Mouse (Mus musculus) liver, embryonic 14.5 days (tissue): Measurements from ENCODE around the gene Mfsd2b. TPM values are rescaled to one million over a fixed set of nuclear protein-coding genes. Genes with fewer than 3 reads are reported as not detected.

ENCODE experiments used
- ATAC-seq: fragments of 200-750 bp; cut with Nextera tagmentation; 2 replicates; pipeline ENCODE4 v1.8.0; 2017; ENCODE audit warnings: moderate number of reproducible peaks, mild to moderate bottlenecking, moderate library complexity; ENCODE audit not compliant: insufficient read depth
- DNase-seq, 3 experiments: peaks; one replicate each; pipeline ENCODE4 v3.0.0-alpha.2; 2012 to 2013; ENCODE audit warnings: low read depth in 3 of 3, low spot score in 3 of 3
- H3K27ac ChIP-seq: fragments of 300-500 bp; sonication (generic); 2 replicates; pipeline ENCODE4 v1.5.1; 2014; ENCODE audit warnings: moderate library complexity, mild to moderate bottlenecking, control low read depth, inconsistent platforms
- H3K27me3 ChIP-seq: fragments of 300-500 bp; sonication (generic); 2 replicates; pipeline ENCODE4 v1.6.1; 2014; ENCODE audit warnings: mild to moderate bottlenecking, low read length, moderate library complexity; ENCODE audit not compliant: control insufficient read depth, insufficient read depth
- H3K36me3 ChIP-seq: fragments of 300-500 bp; sonication (generic); replicated peaks from 2 replicates; pipeline ENCODE4 v1.6.1; 2014; ENCODE audit warnings: low read depth; ENCODE audit not compliant: control insufficient read depth, insufficient read depth
- H3K4me1 ChIP-seq, 2 experiments: fragments of 200-500 bp in 1 of 2; fragments of 300-500 bp in 1 of 2; sonication (generic) in 1 of 2; replicated peaks; 2 replicates each; pipeline ENCODE4 v1.6.1; 2012 to 2014; ENCODE audit warnings: antibody characterized with exemption in 1 of 2, inconsistent platforms in 1 of 2, low read length in 1 of 2; ENCODE audit not compliant: control insufficient read depth in 2 of 2, insufficient read depth in 2 of 2
- H3K4me2 ChIP-seq: fragments of 300-500 bp; sonication (generic); 2 replicates; pipeline ENCODE4 v1.6.1; 2014; ENCODE audit warnings: low read depth, mild to moderate bottlenecking, control low read depth, moderate library complexity
- H3K4me3 ChIP-seq, 2 experiments: fragments of 200-500 bp in 1 of 2; fragments of 300-500 bp in 1 of 2; sonication (generic) in 1 of 2; 2 replicates each; pipeline ENCODE4 v1.5.1; 2012 to 2014; ENCODE audit warnings: low read depth in 2 of 2, low read length in 2 of 2, mild to moderate bottlenecking in 2 of 2, control low read depth in 1 of 2, inconsistent platforms in 1 of 2, moderate library complexity in 1 of 2; ENCODE audit not compliant: insufficient read depth in 1 of 2
- H3K9ac ChIP-seq: fragments of 300-500 bp; sonication (generic); replicated peaks from 2 replicates; pipeline ENCODE4 v1.6.1; 2014; ENCODE audit warnings: mild to moderate bottlenecking, control low read depth, moderate library complexity
- H3K9me3 ChIP-seq: fragments of 300-500 bp; sonication (generic); 2 replicates; pipeline ENCODE4 v1.6.1; 2016; ENCODE audit warnings: low read length, mixed read lengths; ENCODE audit not compliant: control insufficient read depth
- CTCF ChIP-seq: IDR thresholded peaks from 2 replicates; pipeline ENCODE4 v1.5.1; 2016; ENCODE audit warnings: antibody characterized with exemption, low read depth, control low read depth
- EP300 ChIP-seq: IDR thresholded peaks from 2 replicates; pipeline ENCODE4 v1.6.1; 2016; ENCODE audit warnings: antibody characterized with exemption, low read depth
- WGBS: fragments of 180-500 bp; shearing (Covaris S2); extraction: QIAGEN DNeasy Blood & Tissue Kit; methylation state at CpG from one replicate; pipeline ENCODE4 v1.1.7; 2014; ENCODE audit not compliant: insufficient replicate concordance; 5-methylcytosine and 5-hydroxymethylcytosine counted together
- polyA plus RNA-seq, 2 experiments: library from polyadenylated mRNA; depleted of rRNA in 1 of 2; stranded (reverse) in 1 of 2; unstranded in 1 of 2; fragments of >200 nt; fragmentation: Nextera tagmentation in 1 of 2; extraction: Ambion mirVana in 1 of 2; gene quantifications; 2 replicates each; pipeline versions ENCODE4 v1.2.1 to v1.2.3; 2012 to 2014

Mfsd2b gene
- polyA plus RNA-seq, 2 experiments = 45.9 to 54.6 TPM

- Histone ChIP-seq H3K27ac (no peak overlapping the region), H3K36me3 (peaks cover 23% of the 10 kb centered on the region), H3K4me2 (no peak overlapping the region), H3K9ac (no peak overlapping the region), H3K4me1 (peaks cover 17 to 18% of the 10 kb centered on the region in 2 experiments), H3K4me3 (no peak overlapping the region), H3K9me3 (no peaks in the 10 kb centered on the region), H3K27me3 (no peaks in the 10 kb centered on the region)
- 32% methylated on average over 9 of the region's 9 CpGs for WGBS
- DNase-seq = no peak
- no peak for ATAC-seq
- TF ChIP-seq EP300 (no peak), CTCF (no peak)
Observed at GRCm38 (mm10) chr12:4878296-4878783, 4.2 kb upstream of the Mfsd2b start.

GRCm38 (mm10) chr12:4875623-4876022 lies 1.5 kb upstream of the Mfsd2b start:
- H3K9ac ChIP-seq = no peak overlapping the region
- H3K27ac ChIP-seq = peak overlapping the region; percentile 14; the same call in 1 of the 2 replicates
- no peak for TF ChIP-seq EP300
- TF ChIP-seq CTCF = no peak
- H3K4me2 ChIP-seq = no peak overlapping the region; the same call in 1 of the 2 replicates
- H3K36me3 ChIP-seq = peaks cover 10% of the 10 kb centered on the region
- no peak overlapping the region for H3K4me3 ChIP-seq
- 64% methylated on average over 8 of the region's 8 CpGs for WGBS
- no peaks in the 10 kb centered on the region for H3K27me3 ChIP-seq
- H3K9me3 ChIP-seq = no peaks in the 10 kb centered on the region
- no peak for DNase-seq
- H3K4me1 ChIP-seq = peaks cover 23 to 38% of the 10 kb centered on the region in 2 experiments
- ATAC-seq = no peak

GRCm38 (mm10) chr12:4873531-4873930 lies 628 bp downstream of the Mfsd2b start:
- TF ChIP-seq EP300 (no peak), CTCF (no peak)
- Histone ChIP-seq H3K4me1 (peaks cover 23 to 43% of the 10 kb centered on the region in 2 experiments), H3K27me3 (no peaks in the 10 kb centered on the region), H3K4me3 (peak overlapping the region; percentile 82 to 92), H3K4me2 (peak overlapping the region; percentile 96), H3K9ac (peak overlapping the region; percentile 100), H3K27ac (peak overlapping the region; percentile 99), H3K9me3 (no peaks in the 10 kb centered on the region), H3K36me3 (peaks cover 24% of the 10 kb centered on the region)
- ATAC-seq = peak; percentile 16; the same call in 1 of the 2 replicates
- 26% methylated on average over 6 of the region's 6 CpGs for WGBS
- DNase-seq = peak in 1 of 3 experiments; percentile 14

- ATAC-seq (peak; percentile 87), DNase-seq (peak; percentile 81 to 87 (median 85))
- no peaks in the 10 kb centered on the region for H3K27me3 ChIP-seq
- H3K4me2 ChIP-seq = peak overlapping the region; percentile 96
- peak overlapping the region; percentile 100 for H3K9ac ChIP-seq
- peak overlapping the region; percentile 82 to 92 for H3K4me3 ChIP-seq
- TF ChIP-seq CTCF (0 out of 2 replicates have a peak, but pooled peaks have one; percentile 1), EP300 (peak; percentile 98)
- H3K36me3 ChIP-seq = peaks cover 29% of the 10 kb centered on the region
- 9% methylated on average over 5 of the region's 5 CpGs for WGBS
- peaks cover 23 to 43% of the 10 kb centered on the region in 2 experiments for H3K4me1 ChIP-seq
- H3K9me3 ChIP-seq = no peaks in the 10 kb centered on the region
- H3K27ac ChIP-seq = peak overlapping the region; percentile 99
Observed at GRCm38 (mm10) chr12:4872983-4873477, 1.1 kb downstream of the Mfsd2b start.

GRCm38 (mm10) chr12:4872273-4872672 lies 1.9 kb downstream of the Mfsd2b start:
- H3K9me3 ChIP-seq = no peaks in the 10 kb centered on the region
- peak overlapping the region; percentile 82 to 92 for H3K4me3 ChIP-seq
- H3K9ac ChIP-seq = peak overlapping the region; percentile 100
- H3K4me1 ChIP-seq = peaks cover 23 to 43% of the 10 kb centered on the region in 2 experiments
- DNase-seq (peak in 1 of 3 experiments; percentile 36), ATAC-seq (no peak)
- WGBS = 37% methylated on average over 4 of the region's 4 CpGs
- no peaks in the 10 kb centered on the region for H3K27me3 ChIP-seq
- H3K4me2 ChIP-seq = peak overlapping the region; percentile 96
- TF ChIP-seq CTCF (peak; percentile 65), EP300 (no peak)
- H3K36me3 ChIP-seq = peaks cover 36% of the 10 kb centered on the region
- H3K27ac ChIP-seq = peak overlapping the region; percentile 99
